Mouse (Mus musculus): ENCODE results near the gene Shb. TPM values are rescaled to one million over a fixed set of nuclear protein-coding genes. Genes with fewer than 3 reads are reported as not detected.

Gene Shb
- polyA plus RNA-seq (2012; rRNA removed) = 23.4 and 27.6 TPM in 2 replicates

DNA sequence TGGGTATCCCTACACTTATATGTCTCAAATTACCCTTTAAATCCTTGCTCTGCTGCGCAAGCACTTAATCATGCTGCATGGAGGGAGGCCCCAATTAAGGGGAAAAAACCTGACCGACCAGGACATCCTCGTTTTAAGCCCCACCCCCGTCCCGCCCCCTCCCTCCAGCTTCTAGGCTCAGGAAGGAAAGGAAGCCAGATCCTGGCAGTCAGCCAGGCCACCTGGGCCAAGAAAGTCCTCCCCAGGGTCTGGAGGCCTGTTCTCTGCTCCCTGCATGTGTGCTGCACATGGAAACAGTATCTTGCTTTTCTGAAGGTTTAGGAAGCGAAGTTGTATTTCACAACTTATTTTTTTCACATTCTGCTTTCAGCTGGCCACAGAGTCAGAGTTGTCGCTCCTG lies at the start of gene Shb:
Gene Shb, minus strand, starts transcription at position 96 of the 400 bp plus-strand sequence.
- no peak for DNase-seq (ENCODE audit: low read depth)

DNA sequence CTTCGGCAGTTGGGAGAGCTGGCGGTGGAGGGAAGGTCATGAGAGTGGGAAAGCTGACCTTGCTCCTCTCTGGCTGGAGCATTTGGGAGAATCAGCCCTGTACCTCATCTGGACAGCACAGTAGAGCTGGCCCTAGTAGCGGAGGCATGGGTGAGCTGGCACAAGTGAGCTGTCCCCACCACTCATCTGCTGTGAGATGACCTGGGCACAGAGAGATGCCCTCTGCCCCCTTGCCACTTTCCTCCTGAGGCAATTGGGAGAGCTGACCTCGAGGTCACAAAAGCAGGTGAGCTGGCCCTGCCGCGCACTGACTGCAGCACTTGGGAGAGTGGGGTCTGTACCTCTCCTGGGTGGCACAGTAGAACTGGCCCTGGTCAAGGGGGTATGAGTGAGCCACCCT lies 48.8 kb upstream of the Shb start:
- DNase-seq (ENCODE audit: low read depth) = no peak

DNA sequence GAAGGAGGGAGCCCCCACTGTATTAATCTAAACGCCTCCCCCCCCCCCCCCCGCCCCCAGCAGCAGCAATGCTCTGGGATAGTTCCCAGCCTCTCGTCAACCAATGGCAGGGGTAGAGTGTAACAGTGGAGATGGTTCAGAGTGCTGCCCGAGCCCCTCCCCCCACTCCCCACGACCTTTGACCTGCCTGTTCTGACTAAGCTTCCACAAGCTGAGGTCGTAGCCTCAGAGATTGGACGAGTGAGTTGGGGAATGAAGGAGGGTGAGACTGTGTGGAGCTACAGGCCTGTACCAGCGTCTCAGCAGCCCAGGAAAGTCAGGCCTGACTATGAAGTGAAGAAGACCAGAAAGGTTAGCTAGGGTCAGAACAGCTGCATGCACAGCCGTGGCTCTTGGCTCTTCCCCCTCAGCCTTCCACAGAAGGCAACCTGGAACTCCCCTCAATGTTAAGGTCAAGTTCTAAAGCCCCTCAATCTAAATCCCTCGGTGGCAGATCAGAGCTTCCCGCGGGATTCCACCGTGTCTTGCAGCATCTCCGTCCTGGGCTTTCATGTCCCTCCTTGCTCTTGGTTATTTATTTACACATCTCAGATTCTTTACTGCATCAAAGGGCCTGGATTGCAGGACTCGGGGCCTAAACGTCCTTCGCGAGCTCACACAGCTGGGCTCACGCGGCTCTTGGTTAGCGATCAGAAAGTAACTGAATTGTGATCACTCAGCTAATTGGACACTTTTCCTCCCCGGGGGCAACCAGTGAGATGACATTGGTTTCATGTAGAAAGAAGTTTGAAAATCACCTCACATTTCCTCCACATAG lies 46.5 kb upstream of the Shb start:
- no peak for DNase-seq (ENCODE audit: low read depth)

DNA sequence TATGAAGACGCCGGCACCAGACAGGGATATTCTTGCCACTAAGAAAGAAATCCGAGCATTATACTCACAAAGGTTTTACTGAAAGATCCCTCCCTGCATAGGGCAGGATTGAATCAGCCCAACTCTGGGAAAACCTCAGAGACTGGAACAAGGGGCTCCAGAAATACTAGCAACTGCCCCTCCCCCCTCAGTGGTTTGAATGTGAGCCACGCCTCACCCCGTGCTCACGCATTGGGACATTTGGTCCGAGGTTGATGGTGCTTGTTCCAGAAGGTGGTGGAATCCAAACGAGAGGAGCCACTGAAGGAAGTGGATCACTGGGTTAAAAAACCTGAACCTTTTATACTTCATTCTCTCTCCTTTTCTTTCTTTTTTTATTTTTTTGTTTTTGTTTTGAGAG lies 45.4 kb upstream of the Shb start:
- DNase-seq (ENCODE audit: low read depth) = no peak

DNA sequence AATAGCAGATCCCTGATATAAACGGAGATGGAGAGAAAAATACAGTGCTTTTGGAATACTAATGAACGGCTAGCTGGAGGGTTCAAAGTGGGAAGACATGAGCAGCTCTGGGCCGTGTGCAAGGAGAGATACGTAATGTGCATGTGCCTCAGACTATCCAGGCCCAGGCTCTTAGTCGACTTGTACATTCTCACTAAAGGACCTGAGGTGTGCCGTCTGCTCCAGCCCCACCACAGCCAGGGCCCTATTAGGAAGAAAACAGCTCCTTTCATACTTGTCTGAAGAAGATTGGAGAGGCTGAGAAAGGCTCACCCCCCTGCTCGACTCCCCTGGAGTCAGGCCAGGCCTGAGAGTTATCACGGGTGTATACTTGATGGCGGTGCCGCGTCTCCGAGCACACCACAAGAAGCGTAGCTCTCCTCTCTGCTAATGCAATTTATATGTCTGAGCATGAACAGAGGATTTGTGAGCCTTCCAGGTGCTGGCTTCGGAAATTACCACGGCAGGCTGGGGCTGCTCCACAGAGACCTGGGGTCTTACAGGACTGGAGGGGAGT lies 42.4 kb upstream of the Shb start:
- no peak for DNase-seq (ENCODE audit: low read depth)

DNA sequence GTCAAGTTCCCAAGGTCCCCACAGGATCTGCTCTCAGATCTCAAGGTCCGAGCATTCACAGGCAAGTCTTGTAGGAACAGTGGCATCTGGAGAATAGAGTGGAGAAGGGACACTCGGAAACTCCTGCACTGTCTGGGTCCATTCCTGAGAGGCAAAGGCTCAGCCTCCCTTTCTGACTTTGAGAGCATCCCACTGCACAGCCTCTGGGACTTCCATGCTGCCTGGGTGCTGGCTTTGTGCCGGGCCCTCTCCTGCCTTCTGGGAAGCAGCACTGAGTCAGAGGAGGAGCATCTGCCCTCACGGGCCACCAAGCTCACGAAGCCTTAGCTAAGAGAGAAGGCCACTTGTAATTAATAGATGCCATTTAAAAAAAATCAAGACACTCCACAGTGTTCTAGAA lies 37.3 kb upstream of the Shb start:
- no peak for DNase-seq (ENCODE audit: low read depth)

DNA sequence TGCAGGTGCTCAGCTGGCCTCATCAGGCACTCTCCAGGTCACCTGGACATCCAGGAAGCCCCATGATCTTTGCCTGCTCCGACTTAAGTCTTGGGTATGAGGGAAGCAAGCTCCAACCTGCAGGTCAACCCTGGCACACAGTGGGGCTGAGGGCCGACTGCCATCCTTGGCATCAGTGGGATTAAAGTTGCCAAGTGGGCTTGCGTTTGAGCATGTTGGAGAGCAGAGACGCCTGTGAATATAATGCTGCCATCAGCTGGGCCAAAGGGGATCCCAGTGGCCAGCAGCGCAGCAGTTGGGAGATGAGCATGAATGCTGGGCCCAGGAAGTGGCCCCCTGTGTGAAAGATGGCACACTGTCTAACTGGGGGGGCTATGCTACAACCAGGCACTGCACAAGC lies 25.9 kb upstream of the Shb start:
- DNase-seq (ENCODE audit: low read depth) = peak; percentile 22

DNA sequence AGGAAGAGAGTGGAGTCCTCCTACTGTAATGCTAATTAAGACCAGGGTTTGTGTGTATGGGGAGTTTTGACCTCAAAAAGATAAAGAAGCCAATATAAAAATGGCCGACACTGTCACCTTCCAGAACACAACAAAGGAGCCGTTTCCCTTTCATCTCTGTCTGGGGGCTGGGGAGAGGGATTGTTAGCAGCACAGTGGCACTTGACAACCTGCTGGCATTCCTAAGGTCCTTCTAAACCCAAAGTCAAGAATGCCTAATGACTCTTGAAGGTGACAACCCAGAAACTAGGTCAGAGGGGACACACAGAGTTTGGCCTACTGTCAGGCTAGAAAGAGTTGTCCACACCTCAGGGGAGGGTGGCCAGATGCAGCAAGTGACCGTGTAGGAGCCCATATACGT lies 20.3 kb upstream of the Shb start:
- DNase-seq (ENCODE audit: low read depth) = no peak

DNA sequence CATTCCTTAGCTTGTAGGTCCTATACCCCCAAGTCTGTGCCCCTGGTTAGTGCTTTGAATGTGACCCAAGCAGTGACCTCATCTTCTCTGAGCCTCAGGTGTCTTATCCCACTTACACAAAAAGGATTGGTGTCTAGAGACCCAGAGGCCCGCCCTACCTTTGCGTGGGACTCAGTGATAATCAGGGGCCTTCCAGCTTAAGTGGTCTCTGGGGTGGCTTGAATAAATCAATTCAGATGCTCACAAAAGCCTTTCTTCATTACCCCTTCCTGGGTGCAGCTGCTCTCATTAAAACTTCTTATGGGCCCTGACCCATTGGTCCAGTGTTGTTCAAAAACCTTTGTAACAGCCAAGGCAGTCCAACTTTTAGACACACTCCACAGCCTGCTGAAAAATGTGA lies 18.7 kb upstream of the Shb start:
- no peak for DNase-seq (ENCODE audit: low read depth)

DNA sequence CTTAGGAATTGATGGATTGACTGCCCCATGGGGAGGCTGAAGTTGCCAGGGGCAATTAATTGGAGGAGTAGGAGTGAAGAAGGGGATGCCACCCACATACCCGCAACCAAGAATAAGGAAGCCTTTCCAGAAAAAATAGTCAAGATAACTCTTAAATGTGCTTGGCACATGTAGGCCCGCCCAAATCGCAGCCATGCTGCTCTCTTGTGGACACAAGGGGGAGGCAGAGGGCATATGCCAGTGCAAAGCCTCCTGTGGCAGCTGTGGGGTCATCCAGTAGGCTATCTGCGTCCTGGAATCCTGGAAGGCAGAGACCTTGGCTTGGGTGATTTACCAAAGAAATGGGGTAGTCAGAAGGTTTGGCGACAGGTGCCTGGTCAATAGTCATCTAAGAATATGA lies 17.2 kb upstream of the Shb start:
- no peak for DNase-seq (ENCODE audit: low read depth)

DNA sequence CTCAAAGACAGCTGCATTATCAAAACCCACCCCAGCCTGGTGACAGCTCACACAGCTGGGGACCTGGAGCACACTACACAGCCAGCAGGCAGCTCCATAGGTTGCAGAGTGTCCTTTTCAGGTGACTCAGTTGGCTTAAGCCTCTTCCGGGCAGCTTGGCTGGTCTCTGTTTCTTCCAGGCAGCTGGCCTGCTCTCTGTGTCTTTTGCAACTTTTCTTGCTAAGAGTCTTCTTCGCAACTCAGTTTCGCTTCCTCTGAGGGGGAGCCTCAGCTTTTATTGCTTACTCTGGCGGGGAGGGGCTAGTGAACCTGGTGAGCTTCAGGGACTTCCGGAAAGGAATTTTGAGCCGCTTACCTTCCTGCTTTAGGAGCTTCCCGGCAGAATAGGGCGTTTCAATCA lies 13.6 kb upstream of the Shb start:
- DNase-seq (ENCODE audit: low read depth) = no peak

DNA sequence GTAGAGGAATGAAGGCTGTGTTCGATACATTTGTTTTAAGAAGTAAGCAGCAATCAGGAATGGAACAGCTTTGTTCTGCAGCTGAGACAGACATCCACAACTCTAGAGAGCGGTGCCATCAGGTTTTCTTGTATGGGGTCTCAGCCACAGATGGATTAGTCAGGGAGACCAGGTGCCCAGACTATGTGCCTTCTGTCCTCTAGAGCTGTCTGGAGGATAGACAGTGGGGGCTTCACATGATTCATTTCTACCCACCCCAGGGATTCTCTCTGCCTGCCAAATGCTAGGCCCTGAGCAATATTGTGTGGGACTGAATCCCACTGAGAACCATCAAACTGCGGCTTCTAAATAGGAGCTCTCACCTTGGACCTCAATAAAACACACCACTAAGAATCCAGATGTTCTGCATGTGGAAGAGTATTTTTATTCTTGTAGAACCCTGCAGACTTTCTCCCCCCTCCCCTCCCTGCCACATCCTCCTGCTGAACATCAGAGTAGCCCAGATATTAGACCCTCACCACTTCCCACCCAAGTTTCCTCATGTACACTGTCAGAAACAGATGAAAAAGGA lies 11.3 kb upstream of the Shb start:
- no peak for DNase-seq (ENCODE audit: low read depth)

DNA sequence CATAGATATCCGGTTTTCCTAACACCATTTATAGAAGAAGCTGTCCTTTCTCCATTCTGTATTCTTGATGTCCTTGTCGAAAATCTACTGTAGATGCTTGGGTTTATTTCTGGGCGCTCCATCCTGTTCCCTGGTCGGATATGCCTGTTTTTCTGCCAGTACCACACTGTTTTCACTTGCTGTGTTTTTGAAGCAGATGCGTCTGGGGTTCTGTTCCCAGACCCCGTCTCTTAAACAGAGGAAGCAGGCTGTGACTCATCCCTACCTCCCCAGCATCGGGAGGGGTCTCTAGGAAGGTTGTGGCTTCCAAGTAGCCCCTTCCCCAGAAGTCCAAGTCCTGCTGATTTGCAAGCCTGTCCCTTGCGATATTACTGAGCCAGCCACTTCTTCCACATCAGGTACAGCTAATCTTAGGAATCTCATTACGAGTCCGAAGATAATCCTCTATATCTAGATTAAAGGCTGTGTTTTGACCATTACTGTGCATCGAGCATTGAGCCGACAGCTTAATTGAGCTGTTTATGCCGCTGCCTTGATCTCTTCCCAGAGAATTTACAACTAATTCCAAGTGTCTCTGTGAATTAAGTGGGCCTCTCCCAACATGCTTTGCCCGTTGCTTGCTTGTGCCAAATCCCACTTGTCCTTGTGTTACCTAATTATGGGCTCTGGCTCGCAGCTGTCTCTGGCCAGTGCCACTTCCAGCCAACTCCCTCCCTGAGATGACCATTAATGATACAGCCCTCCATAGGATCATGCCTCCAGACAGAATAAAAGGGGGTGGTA lies 8.1 kb upstream of the Shb start:
- no peak for DNase-seq (ENCODE audit: low read depth)

DNA sequence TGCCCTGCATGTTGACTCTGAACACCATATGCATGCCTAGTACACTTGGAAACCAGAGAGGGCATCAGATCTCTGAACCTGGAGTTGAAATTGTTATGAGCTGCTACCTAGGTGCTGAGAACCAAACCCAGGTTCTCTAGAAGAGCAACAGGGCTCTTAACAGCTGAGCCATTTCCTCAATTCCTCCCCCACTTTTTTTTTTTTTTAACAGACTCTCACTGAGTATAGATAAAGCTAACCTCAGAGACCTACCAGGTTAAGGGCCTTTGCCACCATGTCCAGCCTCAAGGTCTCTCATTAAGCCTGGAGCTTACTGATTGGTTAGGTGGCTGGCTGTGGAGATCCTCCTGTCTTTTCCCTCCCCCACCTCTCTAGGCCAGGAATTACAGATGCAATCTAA lies 6.9 kb upstream of the Shb start:
- no peak for DNase-seq (ENCODE audit: low read depth)

DNA sequence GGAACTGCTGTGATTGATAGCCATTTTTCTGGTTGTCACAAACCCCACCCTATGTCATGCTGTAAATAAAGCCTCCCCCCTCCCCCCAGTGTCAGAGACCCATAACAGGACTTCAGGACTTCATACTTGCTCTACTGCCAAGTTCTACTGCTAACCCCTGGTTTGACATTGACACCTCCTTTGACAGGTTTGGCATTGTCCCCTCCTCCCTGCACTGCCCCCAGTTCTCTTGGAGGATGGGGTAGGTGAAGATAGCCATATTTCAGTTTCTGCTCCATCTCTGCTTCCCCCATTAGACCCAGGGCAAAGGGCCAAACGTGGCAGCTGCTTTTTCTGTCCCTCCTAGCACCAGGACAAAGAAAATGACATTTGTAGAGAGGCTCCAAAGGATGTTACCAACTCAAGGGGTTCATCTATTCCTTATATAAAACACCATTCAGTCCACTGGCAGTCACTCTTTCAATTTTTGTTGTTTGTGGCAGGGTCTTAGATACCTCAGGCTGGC lies 1.2 kb upstream of the Shb start:
- no peak for DNase-seq (ENCODE audit: low read depth)

DNA sequence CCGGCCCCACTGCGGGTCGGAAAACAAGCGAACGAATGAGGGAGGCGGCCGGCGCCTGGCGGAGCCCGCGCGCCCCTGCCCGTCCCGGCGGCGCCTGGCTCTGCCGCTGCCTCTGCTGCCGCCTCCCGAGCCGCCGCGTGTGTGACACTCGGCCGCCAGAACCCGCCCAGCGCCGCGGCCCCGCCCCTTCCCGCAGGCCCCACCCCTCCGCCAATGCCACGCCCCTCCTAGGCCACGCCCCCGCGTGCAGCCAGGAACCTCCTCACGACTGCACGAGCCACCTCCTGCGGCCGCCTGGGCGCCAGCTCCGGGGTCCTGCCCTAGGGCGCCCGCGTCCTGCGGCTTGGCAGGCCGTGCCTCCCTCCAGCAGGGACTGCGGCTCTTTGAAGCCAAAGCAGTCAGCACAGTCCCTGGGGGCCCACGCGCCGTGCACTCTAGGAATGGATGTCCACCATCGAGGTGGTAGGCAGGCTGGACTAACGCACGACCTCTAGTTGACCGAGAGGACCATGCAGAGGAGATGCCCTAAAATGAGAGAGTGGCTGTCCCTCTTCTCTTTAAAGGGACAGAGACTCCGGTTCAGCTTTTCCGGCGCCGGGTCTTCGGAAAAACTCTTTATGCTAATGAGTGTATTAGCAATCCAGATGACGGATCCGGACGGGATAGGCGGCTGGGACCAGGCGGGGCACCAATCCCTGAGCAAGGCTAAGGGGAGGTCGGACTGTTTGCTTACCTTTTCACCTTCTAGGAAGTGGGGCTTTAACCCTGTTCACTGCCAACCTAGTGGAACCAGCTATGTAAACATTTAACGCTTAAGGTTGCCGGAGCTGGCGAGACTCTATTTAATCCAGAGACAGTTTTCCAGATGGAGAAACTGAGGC lies 1.4 kb downstream of the Shb start:
- DNase-seq (ENCODE audit: low read depth) = no peak

DNA sequence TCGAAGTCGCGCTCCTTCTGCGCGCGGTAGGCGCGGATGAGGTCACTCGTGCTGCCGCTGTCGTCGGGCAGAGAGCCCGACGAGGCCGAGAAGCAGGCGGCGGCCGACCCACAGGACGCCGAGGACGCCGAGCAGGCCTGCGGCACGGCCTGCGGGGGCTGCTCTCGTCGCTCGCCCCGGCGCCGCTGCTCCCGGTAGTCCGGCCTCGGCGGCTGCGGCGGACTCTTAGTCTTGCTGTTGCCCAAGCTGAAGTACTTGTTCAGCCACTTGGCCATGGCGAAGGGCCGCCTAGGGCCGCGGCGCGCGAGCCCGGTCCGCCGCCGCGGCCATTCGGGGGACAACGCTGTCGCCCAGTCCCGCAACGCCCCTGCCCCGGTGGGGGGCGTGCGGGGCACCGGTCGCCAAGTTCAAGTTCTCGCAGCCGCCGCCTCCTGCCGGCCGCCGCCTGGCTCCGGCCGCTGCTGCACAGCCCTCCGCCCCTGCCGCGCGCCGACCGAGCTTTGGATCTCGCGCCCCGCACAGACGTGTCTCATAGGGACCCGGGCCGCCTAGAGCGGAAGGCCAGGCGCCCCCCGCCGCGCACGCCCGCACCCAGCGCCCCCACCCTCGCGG lies 2.2 kb downstream of the Shb start:
- DNase-seq (ENCODE audit: low read depth) = no peak

DNA sequence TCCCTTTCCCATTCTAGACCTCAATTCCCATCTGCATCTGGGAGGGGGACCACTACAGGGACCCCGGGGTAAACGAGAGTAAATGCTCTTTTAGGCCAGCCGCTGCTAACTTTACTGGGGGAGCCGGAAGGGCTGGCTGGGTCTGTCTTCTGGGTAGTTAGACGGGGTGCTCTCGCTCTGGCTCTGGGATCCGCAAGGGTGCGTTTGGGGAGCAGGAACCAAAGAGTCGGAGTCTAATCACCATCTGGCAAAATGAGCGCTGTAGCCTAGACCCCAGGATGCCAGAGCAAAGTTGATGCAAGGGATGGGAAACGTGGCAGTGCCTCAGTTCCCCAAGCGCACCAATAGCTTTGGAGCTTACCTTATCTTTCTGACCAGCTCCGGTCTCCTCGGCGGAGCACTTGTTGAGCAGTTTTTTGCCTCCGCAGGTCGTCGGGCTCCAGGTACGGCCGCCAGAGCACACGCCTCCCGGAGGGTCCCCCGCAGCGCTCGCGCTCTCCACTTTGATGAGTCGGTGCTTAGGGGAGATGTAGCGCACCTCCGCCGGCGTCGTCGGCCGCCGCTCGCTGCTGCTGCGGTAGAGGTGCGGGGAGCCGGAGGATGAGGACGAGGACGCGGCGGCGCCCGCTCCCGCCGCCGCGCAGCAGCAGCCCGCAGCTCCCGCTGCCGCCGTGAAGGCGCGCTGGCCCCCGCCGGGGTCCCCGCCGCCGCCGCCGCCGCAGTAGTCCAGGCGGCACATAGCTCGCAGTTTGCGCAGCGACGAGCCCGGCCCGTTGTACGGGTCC lies 2.9 kb downstream of the Shb start:
- no peak for DNase-seq (ENCODE audit: low read depth)

DNA sequence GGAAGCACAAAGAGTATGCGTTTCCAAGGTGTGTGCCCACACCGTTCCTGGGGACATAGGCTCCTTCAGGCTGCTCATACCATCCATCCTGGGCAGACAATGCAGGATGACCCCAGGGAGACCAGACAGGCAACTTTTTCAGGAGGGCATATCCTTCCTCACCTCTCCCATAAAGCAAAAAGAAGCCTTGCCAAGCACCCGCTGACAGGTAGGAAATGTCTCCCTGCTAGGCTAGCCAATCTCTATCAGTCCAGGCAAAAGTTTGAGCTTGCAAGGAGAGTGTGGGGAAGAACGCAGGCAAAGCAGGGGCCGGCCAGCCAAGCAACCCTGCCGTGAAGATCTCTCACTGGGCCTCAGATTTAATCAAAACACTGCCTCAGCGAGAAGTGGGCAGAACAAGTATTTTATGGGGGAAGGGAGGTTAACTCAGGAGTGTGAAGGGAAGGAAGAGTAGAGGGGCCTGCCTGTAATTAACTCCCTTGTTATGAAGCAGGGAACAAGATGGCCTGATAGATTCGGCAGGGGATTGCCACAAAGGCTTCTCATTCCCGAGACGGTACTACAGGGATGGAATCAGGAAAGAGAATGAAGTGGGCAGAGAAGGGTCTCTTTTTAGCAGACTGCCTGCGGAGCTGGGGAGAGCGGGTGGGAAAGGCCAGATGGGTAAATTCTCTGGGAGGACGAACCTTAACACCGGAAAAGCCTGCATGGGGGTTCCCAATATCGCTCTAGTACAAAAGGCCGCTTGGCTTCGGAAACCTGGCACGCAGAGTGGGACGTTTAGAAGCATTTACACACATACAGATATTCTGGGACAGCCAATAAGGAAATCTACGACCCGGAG lies 3.7 kb downstream of the Shb start:
- no peak for DNase-seq (ENCODE audit: low read depth)
